Mouse (Mus musculus): ENCODE data around the gene Olfr555. TPM values are rescaled to one million over a fixed set of nuclear protein-coding genes. Genes with fewer than 3 reads are reported as not detected.

Olfr555 gene
- polyA plus RNA-seq, 1 experiment, result not detected

GRCm38 (mm10) chr7:102664599-102664998, 6.0 kb downstream of the Olfr555 start, which contains the start of gene Olfr556:
TSS of gene Olfr556 (plus strand) at chr7:102664899.
- 81% methylated on average over 3 of the region's 3 CpGs for WGBS
- TF ChIP-seq CTCF (IDR thresholded peaks at IDR 0.05; ENCODE audit: extremely low read depth, insufficient read depth, insufficient read length, insufficient replicate concordance) (no peak), POLR2A (IDR thresholded peaks at IDR 0.05; ENCODE audit: low read depth, low read length) (no peak)
- H3K36me3 ChIP-seq (ENCODE audit: control insufficient read depth, insufficient read depth, low read length), result no peaks in the 10 kb centered on the region
- DNase-seq (ENCODE audit: low read depth in 1 of 2, low spot score in 2 of 2), result no peak
- H3K4me1 ChIP-seq (ENCODE audit: control insufficient read depth, insufficient read depth, insufficient read length), result no peaks in the 10 kb centered on the region
- no peak within 1 kb of the TSS for H3K4me3 ChIP-seq (ENCODE audit: extremely low read depth, insufficient read depth, insufficient read length)
- H3K27ac ChIP-seq (ENCODE audit: insufficient read depth, low read length), result no peak within 1 kb of the TSS
- no peaks in the 10 kb centered on the region for H3K27me3 ChIP-seq (ENCODE audit: control insufficient read depth, insufficient read depth, low read length)

GRCm38 (mm10) chr7:102665378-102665777, 6.8 kb downstream of the Olfr555 start:
- no peaks in the 10 kb centered on the region for H3K36me3 ChIP-seq (ENCODE audit: control insufficient read depth, insufficient read depth, low read length)
- no peak overlapping the region for H3K4me3 ChIP-seq (ENCODE audit: extremely low read depth, insufficient read depth, insufficient read length)
- no peaks in the 10 kb centered on the region for H3K27me3 ChIP-seq (ENCODE audit: control insufficient read depth, insufficient read depth, low read length)
- TF ChIP-seq CTCF (IDR thresholded peaks at IDR 0.05; ENCODE audit: extremely low read depth, insufficient read depth, insufficient read length, insufficient replicate concordance) (no peak), POLR2A (IDR thresholded peaks at IDR 0.05; ENCODE audit: low read depth, low read length) (no peak)
- 29% methylated on average over 2 of the region's 2 CpGs for WGBS
- no peak overlapping the region for H3K27ac ChIP-seq (ENCODE audit: insufficient read depth, low read length)
- DNase-seq (ENCODE audit: low read depth in 1 of 2, low spot score in 2 of 2), result no peak
- H3K4me1 ChIP-seq (ENCODE audit: control insufficient read depth, insufficient read depth, insufficient read length), result no peaks in the 10 kb centered on the region

GRCm38 (mm10) chr7:102676225-102676624, 17.6 kb downstream of the Olfr555 start:
- H3K4me1 ChIP-seq (ENCODE audit: control insufficient read depth, insufficient read depth, insufficient read length), result no peaks in the 10 kb centered on the region
- peaks cover 3% of the 10 kb centered on the region; the same call in 1 of the 2 replicates for H3K36me3 ChIP-seq (ENCODE audit: control insufficient read depth, insufficient read depth, low read length)
- no peak overlapping the region for H3K4me3 ChIP-seq (ENCODE audit: extremely low read depth, insufficient read depth, insufficient read length)
- no peak for TF ChIP-seq CTCF (IDR thresholded peaks at IDR 0.05; ENCODE audit: extremely low read depth, insufficient read depth, insufficient read length, insufficient replicate concordance)
- no peak for TF ChIP-seq POLR2A (IDR thresholded peaks at IDR 0.05; ENCODE audit: low read depth, low read length)
- H3K27ac ChIP-seq (ENCODE audit: insufficient read depth, low read length), result no peak overlapping the region
- no peaks in the 10 kb centered on the region for H3K27me3 ChIP-seq (ENCODE audit: control insufficient read depth, insufficient read depth, low read length)
- DNase-seq (ENCODE audit: low read depth in 1 of 2, low spot score in 2 of 2), result no peak
- WGBS, result 49% methylated on average over 2 of the region's 2 CpGs

GRCm38 (mm10) chr7:102681916-102682315, 23.3 kb downstream of the Olfr555 start:
- Histone ChIP-seq H3K27ac (ENCODE audit: insufficient read depth, low read length) (no peak overlapping the region), H3K36me3 (ENCODE audit: control insufficient read depth, insufficient read depth, low read length) (peaks cover 4% of the 10 kb centered on the region; the same call in 1 of the 2 replicates), H3K27me3 (ENCODE audit: control insufficient read depth, insufficient read depth, low read length) (no peaks in the 10 kb centered on the region), H3K4me3 (ENCODE audit: extremely low read depth, insufficient read depth, insufficient read length) (no peak overlapping the region), H3K4me1 (ENCODE audit: control insufficient read depth, insufficient read depth, insufficient read length) (no peaks in the 10 kb centered on the region)
- TF ChIP-seq POLR2A (IDR thresholded peaks at IDR 0.05; ENCODE audit: low read depth, low read length), result no peak
- TF ChIP-seq CTCF (IDR thresholded peaks at IDR 0.05; ENCODE audit: extremely low read depth, insufficient read depth, insufficient read length, insufficient replicate concordance), result no peak
- DNase-seq (ENCODE audit: low read depth in 1 of 2, low spot score in 2 of 2), result no peak
- 93% methylated on average over 1 of the region's 1 CpGs for WGBS

GRCm38 (mm10) chr7:102686944-102687501, 28.4 kb downstream of the Olfr555 start, which contains the start of gene Trim68:
TSS of gene Trim68 (minus strand) at chr7:102687327.
- H3K27ac ChIP-seq (ENCODE audit: insufficient read depth, low read length), result peak within 1 kb of the TSS; percentile 74

GRCm38 (mm10) chr7:102695358-102696125, 36.9 kb downstream of the Olfr555 start, which contains the start of gene Olfr557:
TSS of gene Olfr557 (plus strand) at chr7:102695910.
- TF ChIP-seq CTCF (IDR thresholded peaks at IDR 0.05; ENCODE audit: extremely low read depth, insufficient read depth, insufficient read length, insufficient replicate concordance), result peak; percentile 77; the same call in 1 of the 2 replicates
- TF ChIP-seq POLR2A (IDR thresholded peaks at IDR 0.05; ENCODE audit: low read depth, low read length), result no peak
- H3K4me1 ChIP-seq (ENCODE audit: control insufficient read depth, insufficient read depth, insufficient read length), result no peaks in the 10 kb centered on the region
- H3K4me3 ChIP-seq (ENCODE audit: extremely low read depth, insufficient read depth, insufficient read length), result no peak within 1 kb of the TSS
- DNase-seq (ENCODE audit: low read depth in 1 of 2, low spot score in 2 of 2), result peak; percentile 8 to 22
- no peak within 1 kb of the TSS for H3K27ac ChIP-seq (ENCODE audit: insufficient read depth, low read length)
- no peaks in the 10 kb centered on the region for H3K36me3 ChIP-seq (ENCODE audit: control insufficient read depth, insufficient read depth, low read length)
- WGBS, result 77% methylated on average over 5 of the region's 5 CpGs
- H3K27me3 ChIP-seq (ENCODE audit: control insufficient read depth, insufficient read depth, low read length), result no peaks in the 10 kb centered on the region

More at GRCm38 (mm10) chr7:102686944-102687501, 28.4 kb downstream of the Olfr555 start, which contains the start of gene Trim68:
- peak; percentile 78 to 90 for DNase-seq (ENCODE audit: low read depth in 1 of 2, low spot score in 2 of 2)
- under 1% methylated on average over 40 of the region's 40 CpGs for WGBS
- Histone ChIP-seq H3K27me3 (ENCODE audit: control insufficient read depth, insufficient read depth, low read length) (no peaks in the 10 kb centered on the region), H3K36me3 (ENCODE audit: control insufficient read depth, insufficient read depth, low read length) (no peaks in the 10 kb centered on the region), H3K4me1 (ENCODE audit: control insufficient read depth, insufficient read depth, insufficient read length) (no peaks in the 10 kb centered on the region; the same call in 1 of the 2 replicates), H3K4me3 (ENCODE audit: extremely low read depth, insufficient read depth, insufficient read length) (peak within 1 kb of the TSS; percentile 92)
- TF ChIP-seq POLR2A (IDR thresholded peaks at IDR 0.05; ENCODE audit: low read depth, low read length) (peak; percentile 4; the same call in 1 of the 2 replicates), CTCF (IDR thresholded peaks at IDR 0.05; ENCODE audit: extremely low read depth, insufficient read depth, insufficient read length, insufficient replicate concordance) (no peak)

Data from spleen, adult 2 months (tissue).